Mouse (Mus musculus): ENCODE measurements at regions not wholly inside any gene's neighbourhood (a gene's known extent, or its start where the extent isn't known, plus 50 kb on each side); places are given as distances from the start of the nearest gene placed in this dataset.

- DNase-seq (ENCODE audit: low spot score in 2 of 2) = no peak
Observed at GRCm38 (mm10) chr14:101997535-101997934, 267.8 kb downstream of the Lmo7 start.

GRCm38 (mm10) chr14:101984401-101984800, 254.6 kb downstream of the Lmo7 start:
- no peak for DNase-seq (ENCODE audit: low spot score in 2 of 2)

All from natural killer cell, adult 2 months (primary cell).